Mouse (Mus musculus): ENCODE data around the gene Ice1.

GRCm38 (mm10) chr13:70644083-70644462 lies 6.6 kb upstream of the Ice1 start:
- TF ChIP-seq CTCF (IDR thresholded peaks at IDR 0.05) (no peak), EP300 (IDR thresholded peaks at IDR 0.05) (no peak)
